Mouse (Mus musculus): ENCODE data around the gene Dct.

GRCm38 (mm10) chr14:117988444-117988843, 63.6 kb downstream of the Dct start:
- TF ChIP-seq POLR2A (IDR thresholded peaks at IDR 0.05; ENCODE audit: low read depth, low read length) = no peak
- no peak for TF ChIP-seq CTCF (IDR thresholded peaks at IDR 0.05; ENCODE audit: extremely low read depth, insufficient read length, insufficient replicate concordance, low read depth, low read length)

Data from small intestine, adult 2 months (tissue).